Mouse (Mus musculus) intestine, embryonic 16.5 days (tissue): ENCODE measurements at regions not wholly inside any gene's neighbourhood (a gene's known extent, or its start where the extent isn't known, plus 50 kb on each side); places are given as distances from the start of the nearest gene placed in this dataset.

Experiments
- ATAC-seq: fragments of 200-750 bp; cut with Nextera tagmentation; 2 replicates; pipeline ENCODE4 v1.8.0; 2017; ENCODE audit warnings: moderate TSS enrichment, moderate library complexity
- H3K27ac ChIP-seq: fragments of 300-500 bp; sonication (generic); 2 replicates; pipeline ENCODE4 v1.5.1; 2014; ENCODE audit warnings: mild to moderate bottlenecking, low read length
- H3K27me3 ChIP-seq: fragments of 300-500 bp; sonication (generic); replicated peaks from 2 replicates; pipeline ENCODE4 v1.6.1; 2014; ENCODE audit warnings: low read length, control low read depth, mixed read lengths; ENCODE audit not compliant: control insufficient read depth, insufficient read depth
- H3K36me3 ChIP-seq: fragments of 300-500 bp; sonication (generic); 2 replicates; pipeline ENCODE4 v1.6.1; 2014; ENCODE audit warnings: low read length, control low read depth; ENCODE audit not compliant: control insufficient read depth, insufficient read depth
- H3K4me1 ChIP-seq: fragments of 300-500 bp; sonication (generic); 2 replicates; pipeline ENCODE4 v1.6.1; 2014; ENCODE audit warnings: low read length, control low read depth, mixed read lengths; ENCODE audit not compliant: control insufficient read depth, insufficient read depth
- H3K4me2 ChIP-seq: fragments of 300-500 bp; sonication (generic); 2 replicates; pipeline ENCODE4 v1.6.1; 2014; ENCODE audit warnings: low read depth, low read length, control low read depth
- H3K4me3 ChIP-seq: fragments of 300-500 bp; sonication (generic); 2 replicates; pipeline ENCODE4 v1.5.1; 2014; ENCODE audit warnings: mild to moderate bottlenecking, low read length
- H3K9ac ChIP-seq: fragments of 300-500 bp; sonication (generic); 2 replicates; pipeline ENCODE4 v1.6.1; 2014; ENCODE audit warnings: low read depth, low read length
- H3K9me3 ChIP-seq: fragments of 300-500 bp; sonication (generic); 2 replicates; pipeline ENCODE4 v1.6.1; 2016; ENCODE audit warnings: low read length, control low read depth; ENCODE audit not compliant: control insufficient read depth
- WGBS: fragments of 180-500 bp; shearing (Covaris S2); extraction: QIAGEN DNeasy Blood & Tissue Kit; methylation state at CpG from one replicate; pipeline ENCODE4 v1.1.7; 2014; 5-methylcytosine and 5-hydroxymethylcytosine counted together

GRCm38 (mm10) chr7:58399651-58400050 lies 256.3 kb upstream of the Atp10a start:
- peak; percentile 16; the same call in 1 of the 2 replicates for ATAC-seq
- WGBS: 29% methylated on average over 5 of the region's 5 CpGs

GRCm38 (mm10) chr7:58400594-58400993 lies 255.4 kb upstream of the Atp10a start:
- Histone ChIP-seq H3K4me1 (peaks cover 3% of the 10 kb centered on the region; the same call in 1 of the 2 replicates), H3K9ac (no peak overlapping the region), H3K9me3 (no peaks in the 10 kb centered on the region), H3K27ac (no peak overlapping the region), H3K27me3 (no peaks in the 10 kb centered on the region), H3K4me3 (no peak overlapping the region), H3K4me2 (no peak overlapping the region), H3K36me3 (no peaks in the 10 kb centered on the region)
- 67% methylated on average over 1 of the region's 1 CpGs for WGBS
- no peak for ATAC-seq

More at GRCm38 (mm10) chr7:58399651-58400050, 256.3 kb upstream of the Atp10a start:
- Histone ChIP-seq H3K4me3 (peak overlapping the region; percentile 70), H3K4me1 (peaks cover 3% of the 10 kb centered on the region; the same call in 1 of the 2 replicates), H3K27ac (peak overlapping the region; percentile 75), H3K9ac (peak overlapping the region; percentile 62), H3K36me3 (no peaks in the 10 kb centered on the region), H3K9me3 (no peaks in the 10 kb centered on the region), H3K27me3 (no peaks in the 10 kb centered on the region), H3K4me2 (peak overlapping the region; percentile 70)

GRCm38 (mm10) chr7:58436888-58437625 lies 218.9 kb upstream of the Atp10a start:
- H3K4me2 ChIP-seq: no peak overlapping the region
- H3K27me3 ChIP-seq: no peaks in the 10 kb centered on the region
- peak overlapping the region; percentile 66; the same call in 1 of the 2 replicates for H3K27ac ChIP-seq
- H3K9me3 ChIP-seq: no peaks in the 10 kb centered on the region
- no peak overlapping the region for H3K4me3 ChIP-seq
- no peaks in the 10 kb centered on the region for H3K36me3 ChIP-seq
- no peaks in the 10 kb centered on the region for H3K4me1 ChIP-seq
- WGBS: 14% methylated on average over 2 of the region's 2 CpGs
- ATAC-seq: peak; percentile 99
- no peak overlapping the region for H3K9ac ChIP-seq

- Histone ChIP-seq H3K4me3 (no peak overlapping the region), H3K4me2 (no peak overlapping the region), H3K4me1 (no peaks in the 10 kb centered on the region), H3K36me3 (no peaks in the 10 kb centered on the region), H3K9me3 (no peaks in the 10 kb centered on the region), H3K27me3 (no peaks in the 10 kb centered on the region), H3K27ac (no peak overlapping the region), H3K9ac (no peak overlapping the region)
- peak; percentile 85 for ATAC-seq
- WGBS: 86% methylated on average over 1 of the region's 1 CpGs
These were observed 213.3 kb upstream of the Atp10a start for GRCm38 (mm10) chr7:58442535-58443184.

GRCm38 (mm10) chr7:58443297-58443696 lies 212.7 kb upstream of the Atp10a start:
- no peak overlapping the region for H3K4me2 ChIP-seq
- H3K27ac ChIP-seq: no peak overlapping the region
- ATAC-seq: no peak
- WGBS: 85% methylated on average over 3 of the region's 3 CpGs
- H3K9ac ChIP-seq: no peak overlapping the region
- no peaks in the 10 kb centered on the region for H3K4me1 ChIP-seq
- no peak overlapping the region for H3K4me3 ChIP-seq
- H3K36me3 ChIP-seq: no peaks in the 10 kb centered on the region
- H3K9me3 ChIP-seq: no peaks in the 10 kb centered on the region
- no peaks in the 10 kb centered on the region for H3K27me3 ChIP-seq

GRCm38 (mm10) chr7:58445781-58446180 lies 210.2 kb upstream of the Atp10a start:
- Histone ChIP-seq H3K27ac (no peak overlapping the region), H3K27me3 (no peaks in the 10 kb centered on the region), H3K4me3 (no peak overlapping the region), H3K4me2 (no peak overlapping the region), H3K9ac (no peak overlapping the region), H3K4me1 (no peaks in the 10 kb centered on the region), H3K9me3 (no peaks in the 10 kb centered on the region), H3K36me3 (no peaks in the 10 kb centered on the region)
- ATAC-seq: no peak
- WGBS: 85% methylated on average over 1 of the region's 1 CpGs

- no peaks in the 10 kb centered on the region for H3K9me3 ChIP-seq
- no peak overlapping the region for H3K9ac ChIP-seq
- H3K27me3 ChIP-seq: no peaks in the 10 kb centered on the region
- H3K4me1 ChIP-seq: no peaks in the 10 kb centered on the region
- no peak for ATAC-seq
- no peak overlapping the region for H3K27ac ChIP-seq
- no peaks in the 10 kb centered on the region for H3K36me3 ChIP-seq
- H3K4me2 ChIP-seq: no peak overlapping the region
- H3K4me3 ChIP-seq: no peak overlapping the region
These were observed 209.7 kb upstream of the Atp10a start for GRCm38 (mm10) chr7:58446261-58446660.

- H3K36me3 ChIP-seq: no peaks in the 10 kb centered on the region
- no peaks in the 10 kb centered on the region for H3K27me3 ChIP-seq
- no peak overlapping the region for H3K9ac ChIP-seq
- H3K4me3 ChIP-seq: no peak overlapping the region
- no peak overlapping the region for H3K27ac ChIP-seq
- WGBS: 60% methylated on average over 3 of the region's 3 CpGs
- H3K4me1 ChIP-seq: no peaks in the 10 kb centered on the region
- H3K4me2 ChIP-seq: no peak overlapping the region
- no peaks in the 10 kb centered on the region for H3K9me3 ChIP-seq
- no peak for ATAC-seq
These were observed 207.2 kb upstream of the Atp10a start for GRCm38 (mm10) chr7:58448727-58449126.

DNA sequence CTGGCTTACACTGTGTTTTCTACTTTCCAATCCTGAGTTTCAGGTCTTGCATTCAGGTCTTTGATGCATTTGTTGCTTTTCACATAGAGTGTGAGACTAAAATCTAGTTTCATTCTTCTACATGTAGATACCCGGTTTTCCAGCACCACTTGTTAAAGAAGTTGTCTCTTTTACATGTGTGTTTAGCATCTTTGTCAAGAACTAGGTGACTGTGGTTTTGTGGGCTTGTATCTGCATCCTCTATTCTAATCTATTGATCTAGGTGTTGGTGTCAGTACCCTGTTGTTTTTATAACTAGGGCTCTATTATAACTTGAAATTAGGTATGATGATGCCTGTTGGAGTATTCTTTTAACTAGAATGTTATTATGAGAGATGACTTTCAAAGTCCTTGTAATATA lies 204.0 kb upstream of the Atp10a start:
- ATAC-seq: no peak
- Histone ChIP-seq H3K4me1 (no peaks in the 10 kb centered on the region), H3K4me2 (no peak overlapping the region), H3K27ac (no peak overlapping the region), H3K9ac (no peak overlapping the region), H3K9me3 (no peaks in the 10 kb centered on the region), H3K4me3 (no peak overlapping the region), H3K27me3 (no peaks in the 10 kb centered on the region), H3K36me3 (no peaks in the 10 kb centered on the region)
- WGBS: 84% methylated on average over 1 of the region's 1 CpGs
